Mouse (Mus musculus) c-Kit-positive CD71-negative TER-119-negative erythroid progenitor cells, embryonic 14.5 days (primary cell): ENCODE measurements around the gene Galnt12.

ENCODE experiments used
- DNase-seq: peaks from one replicate; pipeline ENCODE4 v3.0.0-alpha.2; 2013; ENCODE audit warnings: low read depth

The Galnt12 gene

DNA sequence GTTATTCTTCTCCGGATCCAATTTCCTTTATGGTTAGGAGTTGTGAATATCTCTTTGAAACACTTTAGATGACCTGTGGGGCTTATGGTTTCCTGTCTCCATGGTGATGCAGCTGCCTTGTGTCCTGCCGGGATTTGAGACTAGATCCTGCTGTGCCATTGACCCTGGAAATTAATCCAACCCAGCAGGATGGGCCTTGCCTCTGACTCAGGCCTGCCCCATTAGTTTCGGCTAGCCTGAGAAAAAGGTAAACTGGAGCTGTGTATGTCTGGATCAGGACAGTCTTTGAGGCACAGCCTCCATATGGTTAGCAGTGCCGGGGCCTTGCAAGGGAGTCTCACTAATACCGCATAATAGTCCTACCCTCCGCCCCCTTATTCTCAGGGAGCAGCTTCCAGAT lies 1.9 kb downstream of the Galnt12 start:
- DNase-seq, result no peak

DNA sequence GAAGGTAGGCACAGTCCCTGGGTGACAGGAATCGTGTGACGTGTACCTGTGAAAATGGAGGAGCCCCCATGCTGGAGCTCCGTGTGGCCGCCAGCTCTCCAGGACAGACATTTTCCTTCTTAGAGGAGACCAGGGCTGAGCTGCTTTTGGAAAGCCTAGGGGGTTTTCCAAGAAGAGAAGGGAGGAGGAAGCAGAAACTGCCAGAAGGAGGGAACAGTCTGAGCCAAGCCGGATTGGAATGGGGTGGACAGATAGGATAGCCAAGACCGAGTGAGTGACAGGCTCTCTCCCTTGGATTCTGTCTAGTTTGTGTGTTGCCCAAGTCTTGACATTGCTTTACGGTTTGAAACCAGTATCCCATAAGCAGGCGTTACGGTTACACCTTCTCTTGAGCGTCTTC lies 11.9 kb downstream of the Galnt12 start:
- DNase-seq, result no peak

GRCm38 (mm10) chr4:47111885-47112284 lies 20.2 kb downstream of the Galnt12 start:
- DNase-seq, result no peak

DNA sequence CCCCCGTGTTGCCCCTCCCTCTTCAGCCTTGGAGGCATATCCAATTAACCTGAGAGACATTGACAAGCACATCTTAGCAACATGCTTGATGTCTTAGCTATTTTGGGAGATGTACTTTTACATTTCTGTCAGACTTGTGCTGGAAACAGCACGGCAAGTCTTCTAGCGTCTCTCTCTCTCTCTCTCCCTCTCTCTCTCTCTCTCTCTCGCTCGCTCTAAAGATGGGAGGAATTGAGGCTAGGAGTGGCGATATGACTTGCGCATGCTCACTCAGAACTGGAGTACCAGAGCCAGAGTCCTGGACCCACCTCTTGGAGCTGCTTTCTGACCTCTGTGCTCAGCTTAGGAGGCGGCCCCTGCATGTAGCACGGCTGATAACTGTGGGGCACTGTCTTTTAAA lies 20.9 kb downstream of the Galnt12 start:
- DNase-seq, result no peak

- peak; percentile 24 for DNase-seq
These were observed 30.5 kb downstream of the Galnt12 start for GRCm38 (mm10) chr4:47122051-47122706.

DNA sequence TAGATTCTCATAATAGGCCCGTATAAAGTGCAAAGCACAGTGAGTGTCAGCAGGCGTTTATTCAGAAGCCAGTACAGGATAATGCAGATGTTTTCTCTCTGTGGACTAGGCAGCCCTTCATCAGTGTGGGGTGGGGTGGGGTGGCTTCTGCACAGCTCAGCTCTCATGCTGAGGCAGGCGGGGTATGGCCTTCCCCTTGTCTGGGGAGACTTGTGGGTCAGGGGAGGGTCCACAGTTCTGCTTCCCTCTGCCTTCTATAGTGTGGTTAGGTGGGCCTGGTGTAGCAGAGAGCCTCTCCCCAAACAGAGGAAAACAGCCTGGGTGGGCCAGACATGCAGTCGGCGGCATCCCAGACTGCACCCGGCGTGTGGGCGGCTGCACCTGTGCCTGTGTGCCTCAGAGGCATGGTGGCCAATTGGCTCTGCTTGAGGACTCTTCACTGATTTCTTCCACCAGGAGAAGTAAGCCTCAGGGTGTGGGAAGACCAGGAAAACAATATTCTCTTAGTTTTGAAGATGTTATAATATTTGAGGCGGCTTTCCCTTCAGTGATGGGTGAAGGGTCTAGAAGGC lies 32.5 kb downstream of the Galnt12 start:
- no peak for DNase-seq

GRCm38 (mm10) chr4:47128515-47128914 lies 36.8 kb downstream of the Galnt12 start:
- no peak for DNase-seq

DNA sequence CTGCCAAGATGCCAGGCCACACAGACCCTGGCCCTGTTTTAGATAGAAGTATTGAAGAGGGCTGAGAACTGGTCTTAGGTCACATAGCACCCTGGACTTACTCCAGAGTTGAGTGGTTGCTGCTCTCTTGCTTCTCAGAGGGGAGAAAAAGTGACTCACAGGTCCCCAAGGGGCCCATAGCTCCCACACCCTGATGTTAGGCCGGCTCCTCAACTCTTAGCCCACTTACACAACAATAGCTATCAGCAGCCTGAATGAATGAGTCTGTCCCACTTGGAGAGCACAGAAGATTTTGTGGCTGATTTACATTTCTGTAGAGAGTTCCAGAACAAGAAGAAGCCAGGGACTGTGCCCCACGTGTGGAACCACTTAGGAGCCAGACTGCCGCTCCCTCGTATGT lies 37.9 kb downstream of the Galnt12 start:
- DNase-seq, result no peak

DNA sequence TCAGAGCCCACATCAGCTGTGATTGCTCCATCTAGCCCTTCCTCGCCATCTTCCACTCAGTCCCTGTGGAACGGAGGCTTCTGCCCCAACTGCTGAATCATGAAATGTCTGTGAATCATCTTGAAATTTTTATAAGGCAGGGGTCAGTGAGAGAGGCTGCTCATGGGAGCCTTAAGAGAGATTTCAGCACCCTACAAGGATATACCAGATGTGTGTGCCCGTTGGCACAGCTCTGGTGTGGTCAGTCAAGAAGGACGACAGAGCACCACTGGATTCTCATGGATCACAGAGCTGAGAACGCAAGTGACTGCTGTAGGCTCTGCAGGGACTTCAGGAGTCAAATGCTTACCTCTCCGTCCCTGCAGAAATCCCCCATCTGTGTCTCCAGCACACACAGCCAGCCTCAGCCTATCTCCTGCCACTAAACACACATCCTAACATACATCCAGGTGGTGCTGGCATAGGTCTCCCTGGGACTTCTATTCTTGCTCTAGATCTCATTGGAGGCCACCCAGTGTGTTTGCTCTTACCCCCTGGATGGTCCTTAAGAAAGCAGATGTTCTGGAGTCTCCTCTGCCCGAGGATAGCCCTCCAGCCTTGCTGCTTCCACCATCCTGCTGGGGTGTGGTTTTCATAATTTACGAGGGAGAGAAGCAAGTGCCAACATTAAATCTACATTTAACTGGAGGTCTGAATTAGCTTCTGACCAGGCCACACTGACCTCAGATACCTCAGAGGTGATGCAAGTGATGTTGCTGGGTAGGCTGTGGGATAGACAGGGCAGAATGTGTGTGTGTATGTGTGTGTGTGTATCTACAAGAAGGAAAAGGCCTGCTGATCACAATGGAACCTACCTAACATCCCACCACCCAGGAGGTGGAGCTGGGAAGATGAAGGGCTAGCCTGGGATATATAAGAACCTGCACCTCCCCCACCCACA lies 38.7 kb downstream of the Galnt12 start:
- no peak for DNase-seq

DNA sequence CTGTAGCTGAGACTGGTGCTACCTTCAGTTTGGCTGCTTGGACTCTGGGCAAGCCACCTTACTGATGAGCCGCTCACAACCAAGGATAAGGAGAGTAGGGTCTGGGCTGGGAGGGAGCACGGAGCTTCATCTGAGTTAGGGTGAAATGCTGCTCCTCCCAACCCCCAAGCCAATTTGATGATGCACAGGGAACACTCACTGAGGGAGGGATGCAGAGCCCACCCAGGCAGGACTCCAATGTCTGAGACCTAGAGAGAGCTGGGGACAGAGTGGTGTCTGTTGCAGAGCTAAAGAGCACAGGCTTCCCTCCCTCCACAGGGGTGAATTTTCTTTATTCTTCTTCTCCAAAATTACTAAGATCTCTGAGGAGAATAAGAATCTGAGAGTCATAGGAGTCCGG lies 40.2 kb downstream of the Galnt12 start:
- DNase-seq, result no peak

- DNase-seq, result no peak
These were observed 40.7 kb downstream of the Galnt12 start for GRCm38 (mm10) chr4:47132413-47132812.

- no peak for DNase-seq
These were observed 45.0 kb downstream of the Galnt12 start for GRCm38 (mm10) chr4:47136699-47137101.

GRCm38 (mm10) chr4:47137479-47137878 lies 45.8 kb downstream of the Galnt12 start:
- DNase-seq, result no peak

GRCm38 (mm10) chr4:47138411-47138810 lies 46.7 kb downstream of the Galnt12 start:
- no peak for DNase-seq

DNA sequence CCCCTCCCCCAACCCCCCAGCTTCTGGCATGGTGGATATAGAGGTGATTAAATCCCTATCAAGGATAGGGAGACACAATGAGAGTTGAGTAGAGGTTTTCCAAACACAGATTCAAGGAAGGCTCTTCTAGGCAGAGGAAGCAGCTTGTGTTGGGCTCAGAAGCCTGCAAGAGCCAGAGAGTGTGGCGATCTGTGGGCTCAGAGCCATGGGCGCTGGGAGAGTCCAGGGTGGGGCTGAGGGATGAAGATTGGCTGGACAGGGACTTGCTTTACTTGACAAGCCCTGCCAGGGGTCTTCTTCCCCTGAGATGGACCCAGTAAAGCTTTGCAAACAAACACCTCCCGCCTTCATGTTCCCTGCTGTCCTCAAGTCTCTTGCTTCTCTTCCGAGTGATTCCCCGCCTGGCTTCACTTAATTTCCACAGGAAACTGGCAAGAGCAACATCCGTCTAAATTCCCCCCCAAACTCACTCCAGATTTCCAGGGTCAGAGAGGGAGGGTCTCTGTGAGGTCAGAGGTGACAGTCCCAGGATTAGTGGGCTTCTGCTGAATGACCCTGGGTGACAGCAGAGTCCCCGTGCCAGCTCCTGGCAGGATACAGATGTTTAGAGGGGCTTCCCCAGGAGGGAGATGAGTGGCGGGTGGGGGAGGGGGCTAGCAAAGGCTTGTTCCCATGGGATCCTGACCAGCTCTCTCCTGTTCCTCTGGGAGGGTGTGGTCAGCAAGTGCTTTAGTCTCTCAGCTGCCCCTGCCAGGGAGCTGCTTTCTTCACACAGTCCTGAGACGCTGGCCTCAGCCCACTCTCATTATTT lies 47.5 kb downstream of the Galnt12 start:
- DNase-seq, result no peak

DNA sequence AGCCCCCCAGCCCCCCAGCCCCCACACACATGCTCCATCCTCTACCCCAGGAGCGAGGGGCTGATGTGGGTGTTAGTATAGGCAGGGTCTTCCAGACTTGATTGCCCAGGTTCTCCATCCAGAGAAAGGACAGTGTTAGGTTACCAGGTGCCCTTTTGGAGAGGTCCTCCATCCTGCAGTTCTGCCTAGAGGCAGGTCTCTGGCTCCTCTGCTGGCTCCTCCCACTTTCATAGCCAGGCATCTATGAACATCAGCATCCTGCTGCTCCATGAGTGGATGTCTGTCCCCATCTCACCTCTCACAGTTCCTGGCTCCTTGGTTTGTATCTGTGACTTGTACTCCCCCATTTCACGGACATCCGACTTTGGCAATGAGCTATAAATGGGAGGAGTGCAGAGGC lies 48.6 kb downstream of the Galnt12 start:
- DNase-seq, result no peak

DNA sequence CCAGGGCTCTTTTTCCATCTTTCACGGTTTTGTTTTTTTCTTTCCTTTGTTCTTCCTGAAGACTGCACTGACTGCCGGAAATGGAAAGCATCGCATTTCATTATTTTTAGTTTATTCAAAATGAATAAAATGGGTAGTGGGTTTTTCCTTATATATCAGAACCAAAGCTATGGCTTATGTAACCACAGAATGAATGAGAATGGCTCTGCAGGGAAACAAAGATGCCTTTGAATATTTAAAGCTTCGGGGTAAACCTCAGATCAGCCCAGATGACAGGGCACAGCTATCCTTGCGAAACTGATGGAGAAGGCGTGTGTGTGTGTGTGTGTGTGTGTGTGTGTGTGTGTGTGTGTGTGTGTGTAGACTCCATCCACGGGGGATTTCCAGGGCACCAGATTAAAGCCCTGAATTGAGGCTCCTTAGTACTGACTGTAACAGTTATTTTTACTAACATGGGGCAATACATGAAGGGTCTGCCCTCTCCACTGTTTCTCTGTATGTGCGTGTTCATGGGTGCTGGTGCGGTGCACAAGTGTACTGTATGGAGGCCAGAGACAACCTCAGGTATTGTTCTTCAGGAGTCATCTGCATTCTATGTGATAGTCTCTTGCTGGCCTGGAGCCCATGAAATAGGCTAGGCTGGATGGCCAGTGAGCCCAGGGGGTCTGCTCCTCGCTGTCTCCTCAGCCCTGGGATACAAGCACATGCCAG lies 49.9 kb downstream of the Galnt12 start:
- DNase-seq, result no peak

GRCm38 (mm10) chr4:47143849-47144248 lies 52.1 kb downstream of the Galnt12 start:
- DNase-seq, result no peak

DNA sequence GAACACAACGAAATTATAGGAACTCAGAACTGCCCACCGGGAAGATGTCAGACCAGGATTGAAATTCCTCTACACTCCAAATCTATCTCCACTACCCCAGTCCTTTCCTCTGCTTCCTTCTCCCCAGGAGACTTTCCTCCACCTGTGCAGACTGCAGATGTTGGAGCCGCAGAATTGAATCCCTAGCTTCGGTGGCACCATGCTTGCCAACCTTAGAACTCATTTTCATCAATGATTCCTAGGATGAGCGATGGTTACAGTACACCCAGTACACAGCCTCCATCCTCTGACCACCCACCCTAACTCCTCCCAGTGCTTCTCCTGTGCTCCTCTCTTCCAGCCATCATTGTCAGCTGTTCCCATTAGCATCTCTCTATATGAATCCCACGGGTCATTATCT lies 53.6 kb downstream of the Galnt12 start:
- no peak for DNase-seq

DNA sequence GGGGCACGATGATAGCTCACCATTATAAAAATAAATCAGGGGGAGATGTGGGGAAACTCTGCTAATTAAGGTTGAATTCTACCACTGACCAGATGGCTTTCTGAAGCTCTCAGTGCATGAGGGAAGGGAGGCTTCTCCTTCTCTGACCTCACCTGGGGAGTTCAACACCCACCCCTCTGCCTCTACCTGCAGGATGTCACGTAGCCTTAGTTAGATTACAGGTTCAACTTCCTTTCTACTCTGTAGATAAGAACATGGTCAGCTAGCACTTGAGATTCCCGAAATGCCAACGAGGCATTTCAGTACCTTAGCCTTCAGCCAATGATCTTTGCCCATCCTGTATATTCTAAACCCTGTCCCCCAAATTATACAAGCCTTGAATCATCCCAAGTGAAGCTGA lies 54.9 kb downstream of the Galnt12 start:
- DNase-seq, result no peak

DNA sequence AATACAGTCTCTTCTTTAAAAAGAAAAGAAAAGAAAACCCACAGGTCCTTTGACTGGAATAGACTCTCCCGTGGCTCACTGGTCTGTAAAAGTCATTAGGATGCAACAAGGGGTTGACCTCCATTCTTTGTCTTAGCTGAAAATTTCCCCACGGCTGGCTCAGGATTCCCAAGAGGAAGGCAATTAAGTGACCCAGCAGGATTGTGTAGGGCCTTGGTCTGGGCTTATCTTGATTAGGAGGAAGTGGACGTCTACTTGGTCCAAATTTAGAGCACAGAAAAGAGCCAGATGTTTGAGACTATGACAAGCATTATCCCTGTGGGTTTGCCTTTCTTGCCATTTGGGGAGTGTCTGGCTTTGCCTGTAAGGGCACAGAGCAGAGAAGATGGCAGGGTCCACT lies 58.3 kb downstream of the Galnt12 start:
- DNase-seq, result no peak

- no peak for DNase-seq
These were observed 59.1 kb downstream of the Galnt12 start for GRCm38 (mm10) chr4:47150806-47151205.
